Mouse (Mus musculus) CH12.LX (cell line): ENCODE measurements at regions not wholly inside any gene's neighbourhood (a gene's known extent, or its start where the extent isn't known, plus 50 kb on each side); places are given as distances from the start of the nearest gene placed in this dataset.

ENCODE experiments used
- MYC ChIP-seq: IDR thresholded peaks from 2 replicates; pipeline ENCODE4 v1.6.1; 2011; ENCODE audit warnings: low read depth, mild to moderate bottlenecking, improper control_type of control experiment, low read length
- NELFE ChIP-seq: IDR thresholded peaks from 2 replicates; pipeline ENCODE4 v1.6.1; 2011; ENCODE audit warnings: low read depth, low read length, improper control_type of control experiment
- POLR2A ChIP-seq: IDR thresholded peaks from 2 replicates; pipeline ENCODE4 v1.6.1; 2011; ENCODE audit warnings: low read depth, mild to moderate bottlenecking, improper control_type of control experiment, low read length
- TBP ChIP-seq: conservative IDR thresholded peaks from 2 replicates; pipeline ENCODE4 v1.6.1; 2011; ENCODE audit warnings: low read depth, low read length, improper control_type of control experiment
- ZC3H11A ChIP-seq: IDR thresholded peaks from 2 replicates; pipeline ENCODE4 v1.6.1; 2012; ENCODE audit warnings: low read depth, mild to moderate bottlenecking, inconsistent platforms, low read length, improper control_type of control experiment

GRCm38 (mm10) chr15:42309586-42309985 lies 2175.4 kb downstream of the 9330182O14Rik start:
- TF ChIP-seq MYC = no peak
- no peak for TF ChIP-seq ZC3H11A
- no peak for TF ChIP-seq NELFE
- TF ChIP-seq TBP = no peak
- TF ChIP-seq POLR2A = no peak
